Comparison of ENCODE assay signal across 18 mouse cellular contexts in the genomic region with DNA sequence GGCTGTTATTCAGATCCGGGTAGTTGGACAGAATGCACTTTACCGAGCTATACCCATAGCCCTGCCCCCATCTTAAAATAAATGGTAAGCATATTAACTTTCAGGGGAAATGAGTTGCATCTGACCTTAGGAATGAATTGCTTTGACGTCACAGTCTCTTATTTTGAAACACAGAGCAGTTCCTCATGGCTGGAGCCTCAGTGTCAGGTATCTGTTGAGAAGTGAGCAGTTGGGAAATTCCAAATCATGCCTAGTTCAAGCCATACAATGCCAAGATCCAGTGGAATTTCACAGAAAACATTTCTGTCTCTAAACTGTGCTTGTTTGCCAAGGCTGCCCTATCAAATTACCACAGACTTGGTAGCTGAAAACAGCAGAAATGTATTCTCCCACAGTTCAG. TPM values are rescaled to one million over a fixed set of nuclear protein-coding genes. Genes with fewer than 3 reads are reported as not detected.
DNase-seq lines count a peak whose midpoint lies in the region; TF ChIP-seq lines count a peak whose summit lies in the region.
"Had no signal": no experiment of that assay in that cellular context is flagged by ENCODE, and none has a peak within 500 bp of the region (broad histone marks: within the 10 kb centered on the region; RNA-seq: fewer than 3 reads in every experiment).

No protein-coding gene starts in this region.

- DNase-seq in layer of hippocampus, adult 2 months (ENCODE audit: low spot score in 2 of 2) = no peak
- no peak for DNase-seq in layer of hippocampus, adult 18-20 months (ENCODE audit: low spot score in 2 of 2)
- no peak for DNase-seq in CH12.LX (ENCODE audit: extremely low read depth)
- peak; percentile 92 for DNase-seq in fibroblast of lung, adult 2 months (ENCODE audit: low read depth)
- DNase-seq in splenic B cell, adult 2 months (ENCODE audit: low read depth, low spot score) = peak; percentile 77
- DNase-seq in embryo, embryonic 9.5 days (ENCODE audit: extremely low spot score) = no peak
- no peak for DNase-seq in kidney, adult 18-20 months
- DNase-seq: cerebellum, adult 8-10 months; forebrain, postnatal 0 days; kidney, postnatal 10 days; left cerebral cortex, postnatal 4 days; liver; lung, adult 18-20 months; thymus, postnatal 4 days had no signal

- peaks cover 9% of the 10 kb centered on the region for H3K79me2 ChIP-seq in CH12.LX (replicated peaks; ENCODE audit: control insufficient read depth, extremely low read depth, insufficient read depth, poor library complexity, severe bottlenecking)

- TF ChIP-seq RAD21 in CH12.LX (IDR thresholded peaks at IDR 0.05; ENCODE audit: low read depth, low read length) = no peak

- no peaks in the 10 kb centered on the region for H3K27me3 ChIP-seq in CH12.LX (replicated peaks)
- no peaks in the 10 kb centered on the region for H3K27me3 ChIP-seq in splenic B cell, adult 2 months (ENCODE audit: control insufficient read depth, insufficient read depth, low read length, poor library complexity, severe bottlenecking)
- H3K27me3 ChIP-seq: embryonic facial prominence, embryonic 12.5 days; heart, embryonic 12.5 days; hindbrain, embryonic 15.5 days had no signal

- H3K4me2 ChIP-seq in CH12.LX (ENCODE audit: insufficient read depth, low read depth, poor library complexity, severe bottlenecking) = no peak overlapping the region
- H3K4me2 ChIP-seq: embryonic facial prominence, embryonic 12.5 days; heart, embryonic 12.5 days; hindbrain, embryonic 15.5 days; midbrain, embryonic 11.5 days had no signal

- no peak overlapping the region for H3K9ac ChIP-seq in CH12.LX (ENCODE audit: insufficient read depth, low read depth)
- H3K9ac ChIP-seq: embryonic facial prominence, embryonic 12.5 days; forebrain, postnatal 0 days; heart, embryonic 12.5 days; hindbrain, embryonic 15.5 days had no signal

- H3K4me1 ChIP-seq in CH12.LX (ENCODE audit: control insufficient read depth in 1 of 2, insufficient read depth in 2 of 2) = peaks cover 26 to 68% of the 10 kb centered on the region in 2 experiments

- in situ Hi-C loops in CH12.LX (cut with MboI; ENCODE audit: low pct_ligation_motif_present, low pct_unique_long_range_greater_than_20kb, low sequenced_read_pairs) = no loop called here

- dilution Hi-C loops in CH12.LX (cut with MboI; ENCODE audit: extremely low pct_ligation_motif_present, extremely low pct_unique_long_range_greater_than_20kb, low sequenced_read_pairs) = no loop called here

- no peak for TF ChIP-seq EP300 in CH12.LX (IDR thresholded peaks at IDR 0.05; ENCODE audit: low read length)

- H3K27ac ChIP-seq in layer of hippocampus, adult 2 months = peak overlapping the region; percentile 90; the same call in 1 of the 2 replicates
- H3K27ac ChIP-seq in CH12.LX (ENCODE audit: insufficient read depth, low read depth) = no peak overlapping the region
- H3K27ac ChIP-seq: embryonic facial prominence, embryonic 12.5 days; hindbrain, embryonic 15.5 days had no signal

- H3K36me3 ChIP-seq in CH12.LX (replicated peaks in 1 of 2; ENCODE audit: control insufficient read depth in 1 of 2, insufficient read depth in 1 of 2, low read length in 1 of 2) = no peaks in the 10 kb centered on the region
- H3K36me3 ChIP-seq in splenic B cell, adult 2 months (ENCODE audit: control insufficient read depth, insufficient read depth, low read length, poor library complexity, severe bottlenecking) = no peaks in the 10 kb centered on the region
- H3K36me3 ChIP-seq: embryonic facial prominence, embryonic 12.5 days; heart, embryonic 12.5 days; hindbrain, embryonic 15.5 days had no signal

- TF ChIP-seq CTCF in layer of hippocampus, adult 2 months (conservative IDR thresholded peaks at IDR 0.05) = no peak
- TF ChIP-seq CTCF in CH12.LX (conservative IDR thresholded peaks at IDR 0.05 in 1 of 2, IDR thresholded peaks at IDR 0.05 in 1 of 2; ENCODE audit: low read depth in 2 of 2, low read length in 2 of 2) = no peak

- no peak overlapping the region for H3K4me3 ChIP-seq in layer of hippocampus, adult 2 months
- no peak overlapping the region for H3K4me3 ChIP-seq in CH12.LX (replicated peaks in 1 of 3; ENCODE audit: low read depth in 2 of 3, low read length in 2 of 3, poor library complexity in 1 of 3)
- H3K4me3 ChIP-seq: embryonic facial prominence, embryonic 12.5 days; heart, embryonic 12.5 days; hindbrain, embryonic 15.5 days had no signal

- no peaks in the 10 kb centered on the region for H3K9me3 ChIP-seq in CH12.LX (replicated peaks; ENCODE audit: low read length)
- H3K9me3 ChIP-seq: embryonic facial prominence, embryonic 12.5 days; heart, embryonic 12.5 days; hindbrain, embryonic 15.5 days had no signal

- no peak for TF ChIP-seq POLR2A in CH12.LX (IDR thresholded peaks at IDR 0.05; ENCODE audit: low read depth, low read length)

TF ChIP-seq in CH12.LX, 34 proteins besides CTCF, POLR2A, EP300 and RAD21:
- TF ChIP-seq ELF1 (IDR thresholded peaks at IDR 0.05; ENCODE audit: low read depth, low read length) = no peak
- TF ChIP-seq ETS1 (conservative IDR thresholded peaks at IDR 0.05; ENCODE audit: low read depth, low read length) = 0 out of 2 replicates have a peak, but pooled peaks have one; percentile 14
TF ChIP-seq in CH12.LX: peak in this region for 1.

RNA-seq across cellular contexts. Expression of gene Uvrag, which starts 2.3 kb away (rescaled TPM):
- total RNA-seq in layer of hippocampus, adult 2 months (2021) = 10 to 100 TPM; 48.9 to 52.4 TPM
- total RNA-seq in layer of hippocampus, adult 18-20 months (2021) = 10 to 100 TPM; 45.6 to 49.9 TPM
- total RNA-seq in CH12.LX (2012; rRNA removed) (20.6 and 23.3 TPM in 2 replicates), CH12.LX (2014; rRNA removed) (37.5 and 39.1 TPM in 2 replicates)
- 47.4 and 61.6 TPM in 2 replicates for polyA plus RNA-seq in CH12.LX (2012; ENCODE audit: insufficient read length, low read depth)

RNA-seq across cellular contexts. Expression of gene Dgat2, which starts 39.3 kb away (rescaled TPM):
- total RNA-seq in layer of hippocampus, adult 2 months (2021) = 100 to 1,000 TPM; 111 TPM
- 10 to 100 TPM; 90.3 to 97.5 TPM for total RNA-seq in layer of hippocampus, adult 18-20 months (2021)
- total RNA-seq in CH12.LX (2012; rRNA removed) (1.2 and 1.7 TPM in 2 replicates), CH12.LX (2014; rRNA removed) (1.4 and 2.8 TPM in 2 replicates)
- 1.4 and 1.6 TPM in 2 replicates for polyA plus RNA-seq in CH12.LX (2012; ENCODE audit: insufficient read length, low read depth)

Comparison
In these comparisons a context has a peak if more than half of its experiments do, and no peak if none do; other contexts are left out.
1. DNase-seq: peak in fibroblast of lung, adult 2 months (single experiment) and splenic B cell, adult 2 months (single experiment); none in layer of hippocampus, adult 2 months (0 of 2), layer of hippocampus, adult 18-20 months (0 of 2), CH12.LX (single experiment), embryo, embryonic 9.5 days (single experiment) and kidney, adult 18-20 months (single experiment).
2. RNA of gene Dgat2, which starts 39.3 kb away (total RNA-seq): 111 TPM in layer of hippocampus, adult 2 months and 90.3 to 97.5 TPM in layer of hippocampus, adult 18-20 months; 1.2 to 2.8 TPM in CH12.LX; every median in the first group is over 10 times any median in the second.